Comparison of ENCODE assay signal across 15 mouse cellular contexts in genomic region chr11:3771348-3771747, GRCm38 (mm10).
DNase-seq lines count a peak whose midpoint lies in the region; ATAC-seq and TF ChIP-seq lines count a peak whose summit lies in the region.
"Had no signal": no experiment of that assay in that cellular context is flagged by ENCODE, and none has a peak within 500 bp of the region (broad histone marks: within the 10 kb centered on the region; RNA-seq: fewer than 3 reads in every experiment).

No protein-coding gene starts in this region.

- no peak overlapping the region for H3K4me2 ChIP-seq in intestine, postnatal 0 days (replicated peaks; ENCODE audit: low read depth)
- no peak overlapping the region for H3K4me2 ChIP-seq in intestine, embryonic 16.5 days (ENCODE audit: low read depth, low read length)
- no peak overlapping the region for H3K4me2 ChIP-seq in forebrain, embryonic 16.5 days (ENCODE audit: low read length)
- H3K4me2 ChIP-seq: embryonic facial prominence, embryonic 12.5 days; limb, embryonic 13.5 days had no signal

- TF ChIP-seq POLR2A in ES-Bruce4 (IDR thresholded peaks at IDR 0.05; ENCODE audit: insufficient read depth, low read length): no peak

- no peak for TF ChIP-seq EP300 in ES-Bruce4 (IDR thresholded peaks at IDR 0.05; ENCODE audit: insufficient read depth, low read depth, low read length)

- no peaks in the 10 kb centered on the region for H3K9me3 ChIP-seq in intestine, postnatal 0 days (ENCODE audit: control insufficient read depth)
- H3K9me3 ChIP-seq in intestine, embryonic 16.5 days (ENCODE audit: control insufficient read depth, low read length): no peaks in the 10 kb centered on the region
- H3K9me3 ChIP-seq in ES-Bruce4 (replicated peaks; ENCODE audit: control insufficient read depth, insufficient read depth, low read length, poor library complexity, severe bottlenecking): no peaks in the 10 kb centered on the region
- no peaks in the 10 kb centered on the region for H3K9me3 ChIP-seq in forebrain, embryonic 16.5 days (ENCODE audit: control insufficient read depth, low read length)
- H3K9me3 ChIP-seq: embryonic facial prominence, embryonic 12.5 days; limb, embryonic 13.5 days had no signal

- H3K4me3 ChIP-seq in intestine, postnatal 0 days (ENCODE audit: low read depth, low read length): no peak overlapping the region
- H3K4me3 ChIP-seq in intestine, embryonic 16.5 days (ENCODE audit: low read length): no peak overlapping the region
- H3K4me3 ChIP-seq in ES-Bruce4 (ENCODE audit: low read depth, low read length): no peak overlapping the region
- H3K4me3 ChIP-seq in forebrain, embryonic 16.5 days (replicated peaks; ENCODE audit: low read length): no peak overlapping the region
- H3K4me3 ChIP-seq: embryonic facial prominence, embryonic 12.5 days; limb, embryonic 13.5 days had no signal

- no peak overlapping the region for H3K9ac ChIP-seq in intestine, postnatal 0 days (ENCODE audit: low read depth, low read length)
- no peak overlapping the region for H3K9ac ChIP-seq in intestine, embryonic 16.5 days (ENCODE audit: low read depth, low read length)
- no peak overlapping the region for H3K9ac ChIP-seq in ES-Bruce4 (ENCODE audit: low read depth, poor library complexity, severe bottlenecking)
- no peak overlapping the region for H3K9ac ChIP-seq in forebrain, embryonic 16.5 days (replicated peaks; ENCODE audit: low read depth, low read length)
- H3K9ac ChIP-seq: embryonic facial prominence, embryonic 12.5 days; limb, embryonic 13.5 days had no signal

- ATAC-seq in intestine, postnatal 0 days: no peak
- no peak for ATAC-seq in intestine, embryonic 16.5 days
- no peak for ATAC-seq in forebrain, embryonic 16.5 days
- ATAC-seq: midbrain, embryonic 16.5 days had no signal

- DNase-seq in 416B (ENCODE audit: low read depth): peak; percentile 56
- DNase-seq in cerebellum, postnatal 36 days: peak; percentile 46 to 53
- DNase-seq in frontal cortex, postnatal 36 days (ENCODE audit: low spot score in 2 of 2): no peak
- no peak for DNase-seq in layer of hippocampus, postnatal 36 days
- DNase-seq: gastrocnemius, postnatal 25 days; heart, postnatal 36 days; kidney, postnatal 14 days; thymus, adult 2 months had no signal

- no peaks in the 10 kb centered on the region for H3K36me3 ChIP-seq in intestine, postnatal 0 days (ENCODE audit: control insufficient read depth, insufficient read depth)
- no peaks in the 10 kb centered on the region for H3K36me3 ChIP-seq in intestine, embryonic 16.5 days (ENCODE audit: control insufficient read depth, insufficient read depth, low read length)
- H3K36me3 ChIP-seq in ES-Bruce4 (ENCODE audit: control insufficient read depth, insufficient read depth, low read length, poor library complexity, severe bottlenecking): no peaks in the 10 kb centered on the region
- H3K36me3 ChIP-seq in forebrain, embryonic 16.5 days (ENCODE audit: control insufficient read depth, insufficient read depth): no peaks in the 10 kb centered on the region
- H3K36me3 ChIP-seq: embryonic facial prominence, embryonic 12.5 days; limb, embryonic 13.5 days had no signal

- H3K4me1 ChIP-seq in intestine, postnatal 0 days (replicated peaks; ENCODE audit: control insufficient read depth, insufficient read depth, low read length): no peaks in the 10 kb centered on the region
- peaks cover 7% of the 10 kb centered on the region; the same call in 1 of the 2 replicates for H3K4me1 ChIP-seq in intestine, embryonic 16.5 days (ENCODE audit: control insufficient read depth, insufficient read depth, low read length)
- no peaks in the 10 kb centered on the region for H3K4me1 ChIP-seq in ES-Bruce4 (ENCODE audit: control insufficient read depth, insufficient read depth, low read length)
- peaks cover 12% of the 10 kb centered on the region for H3K4me1 ChIP-seq in forebrain, embryonic 16.5 days (replicated peaks; ENCODE audit: control insufficient read depth, insufficient read depth, low read length)

- no peak overlapping the region for H3K27ac ChIP-seq in intestine, postnatal 0 days (ENCODE audit: low read depth, low read length)
- no peak overlapping the region for H3K27ac ChIP-seq in intestine, embryonic 16.5 days (ENCODE audit: low read length)
- H3K27ac ChIP-seq in ES-Bruce4 (ENCODE audit: insufficient read depth, low read length): no peak overlapping the region
- H3K27ac ChIP-seq in forebrain, embryonic 16.5 days (ENCODE audit: low read length): no peak overlapping the region
- H3K27ac ChIP-seq: embryonic facial prominence, embryonic 12.5 days; limb, embryonic 13.5 days had no signal

- whole genome bisulfite sequencing in intestine, postnatal 0 days: 51% methylated on average over 6 of the region's 6 CpGs
- 49% methylated on average over 6 of the region's 6 CpGs for WGBS in intestine, embryonic 16.5 days
- WGBS in forebrain, embryonic 16.5 days: 55% methylated on average over 6 of the region's 6 CpGs

- peaks cover 25% of the 10 kb centered on the region for H3K27me3 ChIP-seq in intestine, postnatal 0 days (replicated peaks; ENCODE audit: control insufficient read depth, insufficient read depth, low read length)
- peaks cover 32% of the 10 kb centered on the region for H3K27me3 ChIP-seq in intestine, embryonic 16.5 days (replicated peaks; ENCODE audit: control insufficient read depth, insufficient read depth, low read length)
- H3K27me3 ChIP-seq in ES-Bruce4 (ENCODE audit: control insufficient read depth, insufficient read depth, low read length, poor library complexity, severe bottlenecking): peaks cover 2% of the 10 kb centered on the region; the same call in 1 of the 2 replicates
- H3K27me3 ChIP-seq in forebrain, embryonic 16.5 days (replicated peaks; ENCODE audit: control insufficient read depth, insufficient read depth, low read length): peaks cover 13% of the 10 kb centered on the region

- TF ChIP-seq CTCF in intestine, postnatal 0 days (IDR thresholded peaks at IDR 0.05; ENCODE audit: low read depth): peak; percentile 56
- peak; percentile 79 for TF ChIP-seq CTCF in ES-Bruce4 (IDR thresholded peaks at IDR 0.05; ENCODE audit: low read depth, low read length)

Comparison
In these comparisons a context has a peak if more than half of its experiments do, and no peak if none do; other contexts are left out.
1. DNase-seq: peak in 416B (single experiment) and cerebellum, postnatal 36 days (2 of 2); none in frontal cortex, postnatal 36 days (0 of 2) and layer of hippocampus, postnatal 36 days (0 of 2).